Mouse (Mus musculus) Muller cell, postnatal 12 days (primary cell): ENCODE results near the gene Mto1.

Experiments
- DNase-seq: peaks from one replicate; pipeline ENCODE4 v3.0.0-alpha.2; 2015; ENCODE audit errors: inconsistent ontology term

Gene Mto1

GRCm38 (mm10) chr9:78447973-78448873 is at the start of gene Mto1, which contains the start of gene Gm17324:
Gene Mto1 (plus strand): TSS chr9:78448208.
Gene Gm17324 (minus strand): TSS chr9:78448786.
- peak; percentile 92 for DNase-seq

GRCm38 (mm10) chr9:78400570-78400969 is 47.4 kb upstream of the Mto1 start:
- no peak for DNase-seq

DNA sequence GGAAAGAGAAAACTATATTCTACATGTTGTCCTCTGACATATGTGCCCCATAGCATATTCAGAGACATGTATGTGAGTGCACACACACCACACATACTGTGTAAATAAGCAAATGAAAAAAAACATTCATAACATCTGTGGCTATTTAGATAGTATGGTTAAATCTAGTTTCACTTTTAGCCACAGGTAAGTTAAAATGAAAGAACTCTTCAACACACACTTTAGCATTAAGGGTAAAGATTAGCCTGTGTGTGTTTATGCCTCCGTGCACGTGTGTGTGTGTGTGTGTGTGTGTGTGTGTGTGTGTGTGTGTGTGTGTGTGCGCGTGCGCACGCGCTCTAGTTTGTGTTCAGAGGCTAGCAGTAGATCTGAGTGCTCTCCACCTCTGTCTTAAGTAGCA is 46.4 kb upstream of the Mto1 start:
- DNase-seq = no peak

- peak; percentile 7 for DNase-seq
Measured at GRCm38 (mm10) chr9:78427362-78427781, 20.6 kb upstream of the Mto1 start.

DNA sequence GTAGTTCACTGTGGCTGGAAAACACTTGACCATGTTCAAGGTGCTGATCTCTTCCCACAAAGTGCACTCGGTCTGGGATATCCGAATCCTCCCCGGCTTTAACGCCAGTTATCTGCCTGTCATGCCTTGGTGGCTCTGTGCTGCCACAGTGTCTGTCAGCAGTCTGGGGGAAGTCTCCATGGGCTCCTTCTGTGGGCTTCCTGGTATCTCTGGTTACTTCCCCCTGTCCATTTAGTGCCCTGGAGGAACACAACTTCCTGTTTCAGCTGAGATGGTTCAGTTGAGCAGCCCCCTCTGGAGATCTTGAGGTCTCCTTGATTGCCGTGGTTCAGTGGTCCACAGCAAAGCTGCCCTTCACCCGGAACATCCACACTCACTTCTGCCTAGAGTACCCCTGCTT is 19.8 kb upstream of the Mto1 start:
- DNase-seq = no peak

- no peak for DNase-seq
Measured at GRCm38 (mm10) chr9:78428870-78429432, 19.1 kb upstream of the Mto1 start.

GRCm38 (mm10) chr9:78429551-78429950 is 18.5 kb upstream of the Mto1 start:
- no peak for DNase-seq

GRCm38 (mm10) chr9:78430486-78430885 is 17.5 kb upstream of the Mto1 start:
- DNase-seq = no peak

- no peak for DNase-seq
Measured at GRCm38 (mm10) chr9:78432471-78432870, 15.5 kb upstream of the Mto1 start.

DNA sequence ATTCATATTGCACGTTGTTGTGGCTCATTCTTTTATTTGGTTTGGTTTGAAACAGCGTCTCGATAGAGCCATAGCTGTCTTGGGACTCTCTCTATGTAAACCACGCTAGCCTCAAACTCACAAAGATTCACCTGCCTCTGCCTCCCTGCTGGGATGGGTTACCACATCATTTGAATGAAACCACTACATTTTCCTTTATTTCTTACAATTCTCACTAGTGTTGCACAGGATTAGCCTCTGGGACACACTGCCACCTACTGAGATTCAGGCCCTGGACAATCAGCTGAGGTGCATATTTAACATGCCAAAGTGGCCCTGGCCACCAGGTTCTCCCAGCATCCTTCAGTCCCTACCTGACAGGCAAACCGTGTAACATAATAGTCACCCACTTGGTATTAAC is 8.6 kb upstream of the Mto1 start:
- DNase-seq = no peak

DNA sequence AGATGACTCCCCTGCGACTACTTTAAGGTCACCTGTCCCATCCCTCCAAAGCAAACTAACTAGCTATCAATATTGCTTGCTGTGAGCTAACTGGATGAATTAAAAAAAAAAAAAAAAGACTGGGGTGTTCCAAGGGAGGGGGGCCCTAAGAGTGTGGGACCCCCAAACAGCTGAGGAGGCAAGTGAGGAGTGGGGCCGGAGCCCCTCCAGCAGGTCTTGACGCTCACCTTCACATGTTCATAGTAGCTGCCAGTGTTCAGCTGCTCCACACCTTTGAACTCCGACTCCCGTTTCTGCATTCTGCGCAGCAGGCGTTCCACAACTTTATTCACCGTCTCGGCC is 5.8 kb upstream of the Mto1 start:
- no peak for DNase-seq

DNA sequence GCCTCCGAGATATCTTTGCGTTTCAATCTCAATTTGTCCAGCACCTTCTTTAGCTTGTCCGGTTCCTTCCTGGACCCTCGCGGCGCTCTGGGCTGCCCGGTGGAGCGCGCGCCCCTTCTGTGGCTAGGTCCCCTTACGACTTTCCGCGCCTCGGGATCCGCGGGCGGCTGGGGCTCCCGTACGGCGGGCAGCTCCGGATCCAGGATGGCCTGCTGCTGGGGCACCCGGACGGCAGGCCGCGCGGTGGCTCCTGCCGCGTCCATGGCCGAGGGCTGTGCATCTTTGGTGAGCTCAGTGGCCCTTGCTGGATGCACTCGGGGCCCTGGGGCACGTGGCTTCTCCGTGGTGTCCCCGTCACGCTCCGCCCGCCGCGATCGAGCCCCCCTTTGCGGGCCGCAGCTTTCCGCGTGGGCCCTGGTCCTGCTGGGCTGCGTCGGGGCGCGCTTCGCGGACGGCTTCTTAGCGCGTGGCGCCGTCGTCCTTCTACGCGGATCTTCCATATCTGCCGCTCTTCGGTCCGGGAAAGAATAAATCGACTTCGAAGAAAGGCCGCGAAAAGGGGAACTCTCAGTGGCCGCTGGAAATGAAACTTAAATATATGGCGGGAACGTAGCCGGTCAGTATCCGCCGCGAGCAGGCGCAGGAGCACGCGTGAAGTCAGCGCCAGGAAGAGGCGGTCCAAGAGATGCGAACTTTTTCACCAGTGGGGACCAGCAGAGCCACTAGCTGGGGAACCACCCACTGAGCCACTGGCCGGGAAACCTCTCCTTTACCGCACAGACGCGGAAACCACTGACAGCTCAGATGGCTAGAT is 5.2 kb upstream of the Mto1 start, which contains the start of gene Cgas:
Gene Cgas, minus strand, starts transcription at position 659 of the 814 bp plus-strand sequence.
- peak; percentile 56 for DNase-seq

DNA sequence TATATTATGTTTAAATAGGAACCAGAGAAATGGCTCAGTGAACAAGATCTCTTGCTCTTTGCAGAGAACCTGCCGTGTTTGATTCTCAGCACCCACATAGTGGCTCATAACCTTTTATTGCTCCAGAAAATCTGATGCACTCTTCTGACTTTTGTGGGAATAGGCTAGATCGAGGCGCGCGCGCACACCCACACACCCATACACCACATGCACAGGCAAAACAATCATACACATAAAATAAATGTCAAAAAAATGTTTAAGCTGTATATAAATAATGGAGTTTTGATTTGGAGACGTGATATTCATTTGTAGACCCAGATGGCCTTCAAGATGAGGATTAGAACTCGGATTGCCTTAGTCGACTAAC is 419 bp upstream of the Mto1 start:
- DNase-seq = no peak

- no peak for DNase-seq
Measured at GRCm38 (mm10) chr9:78450404-78450803, 2.4 kb downstream of the Mto1 start.

DNA sequence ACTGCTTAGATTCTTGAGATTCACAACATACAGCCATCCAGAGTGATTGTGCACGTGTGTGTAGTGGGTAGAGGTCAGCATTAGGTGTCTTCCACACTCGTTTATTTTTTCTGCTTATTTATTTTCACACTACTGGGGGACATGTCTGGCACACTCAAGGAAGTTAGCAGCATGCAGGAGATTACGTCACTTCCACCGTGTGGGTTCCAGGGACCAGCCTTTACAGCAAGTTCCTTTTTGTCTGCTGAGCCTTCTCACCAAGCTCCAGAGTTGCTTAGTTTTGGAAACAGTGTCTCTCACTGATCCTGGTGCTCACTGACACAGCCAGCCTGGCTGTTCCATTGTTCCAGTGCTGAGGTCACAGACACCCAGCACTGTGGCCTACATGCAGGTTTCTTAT is 3.4 kb downstream of the Mto1 start:
- no peak for DNase-seq

DNA sequence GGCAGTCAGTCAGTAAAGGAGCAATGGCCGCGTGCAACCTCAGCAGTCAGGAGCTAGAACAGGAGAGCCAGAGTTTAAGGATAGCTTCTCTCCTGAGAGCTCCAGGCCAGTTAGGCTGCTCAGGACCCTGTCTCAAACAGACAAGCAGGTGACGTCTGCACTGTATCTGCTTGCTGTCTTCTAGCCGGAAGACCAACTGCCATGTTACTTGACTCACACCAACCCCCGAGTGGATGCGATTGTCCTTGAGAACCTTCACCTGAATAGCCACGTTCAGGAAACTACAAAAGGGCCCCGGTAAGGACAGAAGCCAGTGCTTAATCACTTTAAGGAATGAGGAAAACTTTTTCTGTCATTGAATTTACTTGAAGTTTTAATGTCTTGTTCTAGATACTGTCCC is 9.0 kb downstream of the Mto1 start:
- no peak for DNase-seq

DNA sequence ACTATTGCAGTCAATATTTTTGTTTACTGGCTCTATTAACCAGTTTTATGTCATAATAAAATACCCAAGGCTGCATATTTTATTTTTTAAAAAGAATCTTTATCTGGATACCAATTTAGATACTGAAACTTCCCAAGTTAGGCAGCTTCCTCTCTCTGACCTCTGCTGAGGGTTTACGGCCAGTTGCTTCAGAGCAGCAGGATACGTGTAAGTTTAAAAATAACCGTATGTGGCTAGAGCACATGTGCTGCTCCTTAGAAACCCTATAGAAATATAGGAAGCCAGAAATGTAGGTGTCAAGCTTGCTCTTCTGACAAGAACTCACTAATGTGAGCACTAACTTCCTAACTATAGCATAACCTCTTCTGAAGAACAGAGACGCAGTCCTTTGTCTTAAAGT is 15.3 kb downstream of the Mto1 start:
- DNase-seq = no peak

GRCm38 (mm10) chr9:78465725-78466124 is 17.7 kb downstream of the Mto1 start:
- DNase-seq = no peak

GRCm38 (mm10) chr9:78473588-78473987 is 25.6 kb downstream of the Mto1 start:
- no peak for DNase-seq

GRCm38 (mm10) chr9:78474270-78474669 is 26.3 kb downstream of the Mto1 start:
- no peak for DNase-seq

DNA sequence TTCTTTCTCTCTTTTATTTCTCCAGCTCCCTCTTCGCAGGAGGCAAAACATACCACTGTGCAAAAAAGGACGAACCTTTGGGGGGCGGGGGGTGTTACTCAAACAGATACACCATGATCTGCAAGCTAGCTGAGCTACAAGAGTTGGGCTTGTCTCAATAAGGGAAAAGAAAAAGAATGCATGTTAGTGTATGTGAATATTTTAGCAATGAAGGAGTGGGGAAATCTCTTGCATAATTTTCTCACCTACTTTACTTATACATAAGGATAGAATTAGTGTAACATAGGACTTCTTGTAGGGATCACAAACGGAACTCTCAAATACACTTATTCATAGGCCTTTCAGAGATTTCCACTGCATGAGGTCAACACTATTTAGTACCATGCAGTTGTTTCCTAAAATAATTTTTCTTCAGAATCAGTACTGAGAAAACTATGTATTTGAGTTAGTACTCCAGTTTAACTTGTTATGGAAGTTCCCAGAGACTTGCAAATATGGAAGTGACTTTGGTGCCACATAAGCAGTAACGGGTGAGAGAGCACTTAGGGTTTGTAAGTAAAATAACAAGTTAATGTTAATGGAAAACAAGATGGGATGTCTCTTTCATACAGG is 26.9 kb downstream of the Mto1 start:
- peak; percentile 33 for DNase-seq

- no peak for DNase-seq
Measured at GRCm38 (mm10) chr9:78475383-78475780, 27.4 kb downstream of the Mto1 start.
